Mouse (Mus musculus): ENCODE data around the gene Pou2f3. TPM values are rescaled to one million over a fixed set of nuclear protein-coding genes. Genes with fewer than 3 reads are reported as not detected.
A peak's percentile ranks its signal among the peaks of the same experiment; 100 is the strongest.

Pou2f3 gene
- polyA plus RNA-seq, 1 experiment = not detected

- Histone ChIP-seq H3K36me3 (replicated peaks; ENCODE audit: low read length) (no peaks in the 10 kb centered on the region), H3K4me3 (replicated peaks) (no peak overlapping the region), H3K9me3 (no peaks in the 10 kb centered on the region), H3K4me1 (peaks cover 7% of the 10 kb centered on the region), H3K27me3 (replicated peaks) (peaks cover 63% of the 10 kb centered on the region)
- TF ChIP-seq FLI1 (IDR thresholded peaks at IDR 0.05; ENCODE audit: low read length) (no peak), GATA1 (IDR thresholded peaks at IDR 0.05; ENCODE audit: borderline replicate concordance, low read length) (no peak)
Measured at GRCm38 (mm10) chr9:43116997-43117336, 93.2 kb downstream of the Pou2f3 start.

GRCm38 (mm10) chr9:43116134-43116996 is 93.8 kb downstream of the Pou2f3 start, which contains the start of gene Tmem136:
Tmem136 (minus strand) TSS chr9:43116570.
- TF ChIP-seq FLI1 (IDR thresholded peaks at IDR 0.05; ENCODE audit: low read length) (no peak), GATA1 (IDR thresholded peaks at IDR 0.05; ENCODE audit: borderline replicate concordance, low read length) (no peak)
- H3K36me3 ChIP-seq (replicated peaks; ENCODE audit: low read length) = no peaks in the 10 kb centered on the region
- peaks cover 68% of the 10 kb centered on the region for H3K27me3 ChIP-seq (replicated peaks)
- peaks cover 10% of the 10 kb centered on the region for H3K4me1 ChIP-seq
- H3K9me3 ChIP-seq = peaks cover 2% of the 10 kb centered on the region; the same call in 1 of the 2 replicates
- H3K4me3 ChIP-seq (replicated peaks) = peak within 1 kb of the TSS; percentile 42

GRCm38 (mm10) chr9:43115431-43116133 is 94.6 kb downstream of the Pou2f3 start:
- H3K36me3 ChIP-seq (replicated peaks; ENCODE audit: low read length) = no peaks in the 10 kb centered on the region
- H3K27me3 ChIP-seq (replicated peaks) = peaks cover 73% of the 10 kb centered on the region
- no peak for TF ChIP-seq FLI1 (IDR thresholded peaks at IDR 0.05; ENCODE audit: low read length)
- TF ChIP-seq GATA1 (IDR thresholded peaks at IDR 0.05; ENCODE audit: borderline replicate concordance, low read length) = no peak
- peaks cover 5% of the 10 kb centered on the region; the same call in 1 of the 2 replicates for H3K9me3 ChIP-seq
- H3K4me1 ChIP-seq = peaks cover 12% of the 10 kb centered on the region
- H3K4me3 ChIP-seq (replicated peaks) = no peak overlapping the region

GRCm38 (mm10) chr9:43114833-43115232 is 95.3 kb downstream of the Pou2f3 start:
- Histone ChIP-seq H3K27me3 (replicated peaks) (peaks cover 74% of the 10 kb centered on the region), H3K4me3 (replicated peaks) (no peak overlapping the region), H3K36me3 (replicated peaks; ENCODE audit: low read length) (no peaks in the 10 kb centered on the region), H3K4me1 (peaks cover 12% of the 10 kb centered on the region), H3K9me3 (peaks cover 5% of the 10 kb centered on the region; the same call in 1 of the 2 replicates)
- TF ChIP-seq GATA1 (IDR thresholded peaks at IDR 0.05; ENCODE audit: borderline replicate concordance, low read length) (no peak), FLI1 (IDR thresholded peaks at IDR 0.05; ENCODE audit: low read length) (no peak)

GRCm38 (mm10) chr9:43110286-43110980 is 99.7 kb downstream of the Pou2f3 start:
- no peak overlapping the region for H3K4me3 ChIP-seq (replicated peaks)
- peaks cover 5% of the 10 kb centered on the region; the same call in 1 of the 2 replicates for H3K9me3 ChIP-seq
- TF ChIP-seq GATA1 (IDR thresholded peaks at IDR 0.05; ENCODE audit: borderline replicate concordance, low read length) (no peak), FLI1 (IDR thresholded peaks at IDR 0.05; ENCODE audit: low read length) (no peak)
- H3K36me3 ChIP-seq (replicated peaks; ENCODE audit: low read length) = no peaks in the 10 kb centered on the region
- H3K4me1 ChIP-seq = peaks cover 17% of the 10 kb centered on the region
- peaks cover 56% of the 10 kb centered on the region for H3K27me3 ChIP-seq (replicated peaks)

GRCm38 (mm10) chr9:43109125-43109524 is 101.0 kb downstream of the Pou2f3 start:
- peaks cover 26% of the 10 kb centered on the region for H3K4me1 ChIP-seq
- TF ChIP-seq FLI1 (IDR thresholded peaks at IDR 0.05; ENCODE audit: low read length) = no peak
- no peak for TF ChIP-seq GATA1 (IDR thresholded peaks at IDR 0.05; ENCODE audit: borderline replicate concordance, low read length)
- no peaks in the 10 kb centered on the region for H3K36me3 ChIP-seq (replicated peaks; ENCODE audit: low read length)
- no peak overlapping the region for H3K4me3 ChIP-seq (replicated peaks)
- H3K27me3 ChIP-seq (replicated peaks) = peaks cover 57% of the 10 kb centered on the region
- H3K9me3 ChIP-seq = peaks cover 5% of the 10 kb centered on the region; the same call in 1 of the 2 replicates

- Histone ChIP-seq H3K36me3 (replicated peaks; ENCODE audit: low read length) (no peaks in the 10 kb centered on the region), H3K27me3 (replicated peaks) (peaks cover 56% of the 10 kb centered on the region), H3K4me1 (peaks cover 29% of the 10 kb centered on the region), H3K4me3 (replicated peaks) (no peak overlapping the region), H3K9me3 (peaks cover 5% of the 10 kb centered on the region; the same call in 1 of the 2 replicates)
- TF ChIP-seq FLI1 (IDR thresholded peaks at IDR 0.05; ENCODE audit: low read length) (no peak), GATA1 (IDR thresholded peaks at IDR 0.05; ENCODE audit: borderline replicate concordance, low read length) (no peak)
Measured at GRCm38 (mm10) chr9:43108721-43109120, 101.4 kb downstream of the Pou2f3 start.

- H3K27me3 ChIP-seq (replicated peaks) = peaks cover 54% of the 10 kb centered on the region
- TF ChIP-seq GATA1 (IDR thresholded peaks at IDR 0.05; ENCODE audit: borderline replicate concordance, low read length) (no peak), FLI1 (IDR thresholded peaks at IDR 0.05; ENCODE audit: low read length) (no peak)
Measured at GRCm38 (mm10) chr9:43108081-43108480, 102.1 kb downstream of the Pou2f3 start.

GRCm38 (mm10) chr9:43107555-43107954 is 102.6 kb downstream of the Pou2f3 start:
- Histone ChIP-seq H3K4me1 (peaks cover 37% of the 10 kb centered on the region), H3K9me3 (peaks cover 5% of the 10 kb centered on the region; the same call in 1 of the 2 replicates), H3K27me3 (replicated peaks) (peaks cover 55% of the 10 kb centered on the region), H3K4me3 (replicated peaks) (no peak overlapping the region), H3K36me3 (replicated peaks; ENCODE audit: low read length) (no peaks in the 10 kb centered on the region)
- no peak for TF ChIP-seq FLI1 (IDR thresholded peaks at IDR 0.05; ENCODE audit: low read length)
- TF ChIP-seq GATA1 (IDR thresholded peaks at IDR 0.05; ENCODE audit: borderline replicate concordance, low read length) = no peak

More at GRCm38 (mm10) chr9:43108081-43108480, 102.1 kb downstream of the Pou2f3 start:
- H3K36me3 ChIP-seq (replicated peaks; ENCODE audit: low read length) = no peaks in the 10 kb centered on the region
- peaks cover 5% of the 10 kb centered on the region; the same call in 1 of the 2 replicates for H3K9me3 ChIP-seq
- no peak overlapping the region for H3K4me3 ChIP-seq (replicated peaks)
- H3K4me1 ChIP-seq = peaks cover 33% of the 10 kb centered on the region

Measured in megakaryocyte, embryonic 14.5 days (primary cell).